Mouse (Mus musculus) olfactory bulb, adult 2 months (tissue): ENCODE data around the gene Calhm3.

Experiments
- CTCF ChIP-seq: fragments of 200-500 bp; IDR thresholded peaks from 2 replicates; pipeline ENCODE4 v1.5.1; 2012; ENCODE audit warnings: low read depth, mild to moderate bottlenecking, low read length, moderate library complexity; ENCODE audit not compliant: insufficient read depth
- POLR2A ChIP-seq: fragments of 200-500 bp; IDR thresholded peaks from 2 replicates; pipeline ENCODE4 v1.6.1; 2012; ENCODE audit warnings: mild to moderate bottlenecking, low read depth, low read length, moderate library complexity; ENCODE audit not compliant: insufficient read depth

GRCm38 (mm10) chr19:47168793-47169412, 11.3 kb upstream of the Calhm3 start:
- TF ChIP-seq POLR2A: no peak
- no peak; the same call in 1 of the 2 replicates for TF ChIP-seq CTCF
